Mouse (Mus musculus) embryonic facial prominence, embryonic 10.5 days (tissue): ENCODE data around the gene Agtr1b. TPM values are rescaled to one million over a fixed set of nuclear protein-coding genes. Genes with fewer than 3 reads are reported as not detected.

Experiments
- DNase-seq: peaks from one replicate; pipeline ENCODE4 v3.0.0-alpha.2; 2017; ENCODE audit warnings: low spot score
- H3K27ac ChIP-seq: fragments of 300-500 bp; sonication (generic); replicated peaks from 2 replicates; pipeline ENCODE4 v1.5.1; 2016; ENCODE audit warnings: mild to moderate bottlenecking
- H3K27me3 ChIP-seq: fragments of 300-500 bp; sonication (generic); replicated peaks from 2 replicates; pipeline ENCODE4 v1.6.1; 2016; ENCODE audit warnings: low read depth, mild to moderate bottlenecking; ENCODE audit not compliant: poor library complexity, severe bottlenecking
- H3K36me3 ChIP-seq: fragments of 300-500 bp; sonication (generic); replicated peaks from 2 replicates; pipeline ENCODE4 v1.6.1; 2016; ENCODE audit warnings: mild to moderate bottlenecking, moderate library complexity
- H3K4me1 ChIP-seq: fragments of 300-500 bp; sonication (generic); 2 replicates; pipeline ENCODE4 v1.6.1; 2016
- H3K4me3 ChIP-seq: fragments of 300-500 bp; sonication (generic); 2 replicates; pipeline ENCODE4 v1.5.1; 2016; ENCODE audit warnings: mild to moderate bottlenecking, moderate library complexity
- H3K9me3 ChIP-seq: fragments of 300-500 bp; sonication (generic); 2 replicates; pipeline ENCODE4 v1.6.1; 2016; ENCODE audit warnings: mild to moderate bottlenecking
- WGBS: fragments of 180-500 bp; shearing (Covaris S2); methylation state at CpG from one replicate; pipeline ENCODE4 v1.1.7; 2016; 5-methylcytosine and 5-hydroxymethylcytosine counted together
- polyA plus RNA-seq: library from polyadenylated mRNA; unstranded; fragments of >200 nt; fragmentation: Nextera tagmentation; extraction: Ambion mirVana; gene quantifications from 2 replicates; pipeline ENCODE4 v1.2.1, GENCODE M21; 2016

The Agtr1b gene
- polyA plus RNA-seq, 1 experiment from 2014 or later, result not detected

DNA sequence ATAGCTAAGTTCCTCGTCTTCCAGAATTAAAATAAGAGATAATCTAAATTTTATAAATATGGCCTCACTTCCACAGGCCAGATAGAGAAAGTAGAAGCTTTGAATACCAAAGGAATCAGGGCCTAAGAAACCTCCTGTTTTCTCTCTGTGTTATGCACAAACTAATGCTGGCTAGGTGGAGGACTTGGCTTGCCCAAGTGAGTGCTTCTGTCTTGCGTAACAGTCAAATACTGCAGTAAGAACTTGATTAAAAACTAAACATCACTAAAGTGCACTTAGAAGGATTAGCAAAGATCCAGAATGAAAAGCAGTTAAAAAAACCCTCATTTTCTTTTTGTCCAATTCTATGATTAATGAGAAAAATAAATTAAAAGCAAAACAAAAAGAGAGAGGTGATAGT lies 78.2 kb downstream of the Agtr1b start:
- DNase-seq, result no peak
- Histone ChIP-seq H3K36me3 (no peaks in the 10 kb centered on the region), H3K27me3 (no peaks in the 10 kb centered on the region), H3K9me3 (no peaks in the 10 kb centered on the region), H3K4me3 (no peak overlapping the region), H3K4me1 (no peaks in the 10 kb centered on the region), H3K27ac (no peak overlapping the region)
- 92% methylated on average over 2 of the region's 2 CpGs for WGBS

DNA sequence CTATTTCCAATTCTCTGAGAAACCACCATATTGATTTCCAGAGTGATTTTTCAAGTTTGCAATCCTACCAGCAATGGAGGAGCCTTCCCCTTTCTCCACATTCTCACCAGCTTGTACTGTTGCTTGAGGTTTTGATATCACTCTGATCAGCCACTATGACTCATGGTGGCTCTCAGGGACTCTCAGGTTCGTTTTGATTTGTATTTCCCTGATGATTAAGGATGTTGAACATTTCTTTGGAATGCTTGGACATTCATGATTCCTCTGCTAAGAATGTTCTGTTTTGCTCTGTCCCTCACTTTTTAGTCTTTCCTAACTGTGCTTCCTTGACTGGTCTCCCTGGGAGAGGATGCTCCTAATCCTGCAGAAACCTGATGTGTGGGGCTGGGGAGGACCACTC lies 85.2 kb downstream of the Agtr1b start:
- Histone ChIP-seq H3K9me3 (no peaks in the 10 kb centered on the region), H3K4me3 (no peak overlapping the region), H3K27me3 (no peaks in the 10 kb centered on the region), H3K36me3 (no peaks in the 10 kb centered on the region), H3K27ac (no peak overlapping the region), H3K4me1 (no peaks in the 10 kb centered on the region)
- no peak for DNase-seq
- WGBS, result 71% methylated on average over 1 of the region's 1 CpGs

DNA sequence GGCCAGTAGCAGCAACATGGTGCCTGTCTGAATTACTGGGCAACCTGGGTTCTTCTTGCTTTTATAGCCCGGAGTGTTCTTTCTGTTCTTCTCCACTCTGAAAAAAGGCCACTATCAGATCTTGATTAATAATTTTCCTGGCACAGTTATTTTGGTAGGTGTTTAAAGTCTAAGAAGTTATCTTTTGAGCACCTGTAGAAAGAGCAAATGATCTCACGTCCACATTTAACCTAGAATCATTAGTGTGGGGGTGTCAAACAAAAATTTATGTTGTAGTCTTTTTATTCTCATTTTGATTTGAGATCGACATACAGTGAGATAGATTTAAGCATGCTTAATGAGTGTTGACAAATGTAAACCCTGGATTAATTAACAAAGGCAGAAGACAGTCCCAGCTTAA lies 91.3 kb downstream of the Agtr1b start, which contains the start of gene Cpb1:
TSS of gene Cpb1 (minus strand) at position 101 of the 400 bp plus-strand sequence.
- Histone ChIP-seq H3K4me3 (no peak within 1 kb of the TSS), H3K27ac (no peak within 1 kb of the TSS), H3K4me1 (peaks cover 2% of the 10 kb centered on the region; the same call in 1 of the 2 replicates), H3K9me3 (no peaks in the 10 kb centered on the region), H3K27me3 (no peaks in the 10 kb centered on the region), H3K36me3 (no peaks in the 10 kb centered on the region)
- 86% methylated on average over 3 of the region's 3 CpGs for WGBS
- DNase-seq, result no peak

Other genes with a start within 250 kb of the Agtr1b start
- gene Gyg, start 211.9 kb downstream of the Agtr1b start, polyA plus RNA-seq, result 39.7 and 40.8 TPM in 2 replicates
- 0.10 TPM in 1 of 2 replicates, not detected in the other for gene Cpa3, start 125.0 kb downstream of the Agtr1b start, polyA plus RNA-seq
- gene Cpb1, start 91.4 kb downstream of the Agtr1b start, polyA plus RNA-seq, result not detected in 2 replicates